Mouse (Mus musculus): ENCODE results near the gene Pdzd7. TPM values are rescaled to one million over a fixed set of nuclear protein-coding genes. Genes with fewer than 3 reads are reported as not detected.
A peak's percentile ranks its signal among the peaks of the same experiment; 100 is the strongest.

Gene Pdzd7
- total RNA-seq, 2 experiments from 2014 or later: 0.19 TPM; not detected in 1

- intact Hi-C loops (cut with DNase I): no loop called here
- DNase-seq: peak; percentile 66 to 73
These were observed 8.7 kb downstream of the Pdzd7 start for GRCm38 (mm10) chr19:45036867-45037266.

DNA sequence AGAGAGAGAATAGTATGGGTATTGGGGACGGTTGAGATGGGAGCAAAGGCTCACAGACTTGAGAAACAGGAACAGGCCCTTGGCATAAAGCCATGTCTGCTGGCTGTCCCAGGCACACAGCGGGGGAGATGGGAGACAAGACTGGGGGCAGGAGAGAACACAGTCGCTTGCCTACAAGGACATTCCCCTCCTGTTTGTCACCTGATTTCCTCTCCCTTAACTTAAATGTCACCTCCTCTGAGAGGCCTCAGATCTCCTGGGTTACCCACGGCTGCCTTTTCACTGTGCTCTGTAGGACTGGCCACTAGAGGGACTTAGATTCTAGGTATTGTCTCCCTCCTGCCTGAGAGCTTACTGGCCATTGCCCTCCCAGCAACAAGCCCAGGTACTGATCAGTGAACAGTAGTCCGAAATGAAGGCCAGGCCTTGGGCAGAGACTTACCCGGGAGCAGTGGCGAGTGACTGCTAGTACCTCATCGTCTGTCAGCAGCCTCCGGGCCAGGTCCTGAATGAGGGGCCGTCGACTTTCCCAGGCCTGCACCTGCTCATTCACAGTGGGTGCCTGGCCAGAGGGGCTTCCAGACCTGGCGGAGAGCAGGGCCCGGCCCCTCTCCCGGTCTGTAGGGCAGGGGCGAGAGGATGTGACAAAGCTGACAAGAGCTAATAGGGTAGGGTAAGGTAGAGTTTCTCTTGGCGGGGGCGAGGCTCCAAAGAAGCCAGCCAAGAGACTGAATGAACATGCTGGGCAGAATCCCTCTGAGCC lies 12.8 kb downstream of the Pdzd7 start:
- DNase-seq: no peak
- intact Hi-C loops (cut with DNase I): no loop called here

DNA sequence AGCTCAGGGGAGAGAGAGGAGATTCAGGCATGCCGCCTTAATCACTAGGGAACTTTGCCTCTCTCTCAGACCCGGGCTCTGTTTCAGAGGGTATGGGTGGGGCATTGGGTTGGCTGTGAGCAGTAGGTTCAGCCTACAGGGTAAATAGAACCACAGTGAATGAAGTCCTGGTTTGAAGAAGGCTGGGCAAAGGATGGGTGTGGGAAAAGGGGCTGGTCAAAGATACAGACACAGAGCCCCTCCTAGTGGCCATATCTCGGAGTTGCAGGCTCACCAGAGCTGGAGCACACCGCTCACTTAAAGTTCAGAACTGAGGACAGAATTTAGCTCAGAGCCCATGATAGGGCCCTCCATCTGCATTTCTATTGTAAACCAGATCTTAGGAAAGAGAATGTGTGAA lies 13.7 kb downstream of the Pdzd7 start:
- peak; percentile 75 to 89 for DNase-seq

GRCm38 (mm10) chr19:45030746-45031693 lies 14.5 kb downstream of the Pdzd7 start:
- DNase-seq: peak; percentile 81 to 88
- intact Hi-C loops (cut with DNase I): loop anchor here (1.0 kb wide), 2 partner anchors 19 to 42 kb away; partner anchors contain the start of gene Sema4g

More for the DNA sequence above, 13.7 kb downstream of the Pdzd7 start:
- intact Hi-C loops (cut with DNase I): loop anchor here (1.0 kb wide), 2 partner anchors 19 to 42 kb away; partner anchors contain the start of gene Sema4g

- DNase-seq: peak; percentile 76 to 80
- intact Hi-C loops (cut with DNase I): no loop called here
These were observed 15.4 kb downstream of the Pdzd7 start for GRCm38 (mm10) chr19:45030111-45030510.

DNA sequence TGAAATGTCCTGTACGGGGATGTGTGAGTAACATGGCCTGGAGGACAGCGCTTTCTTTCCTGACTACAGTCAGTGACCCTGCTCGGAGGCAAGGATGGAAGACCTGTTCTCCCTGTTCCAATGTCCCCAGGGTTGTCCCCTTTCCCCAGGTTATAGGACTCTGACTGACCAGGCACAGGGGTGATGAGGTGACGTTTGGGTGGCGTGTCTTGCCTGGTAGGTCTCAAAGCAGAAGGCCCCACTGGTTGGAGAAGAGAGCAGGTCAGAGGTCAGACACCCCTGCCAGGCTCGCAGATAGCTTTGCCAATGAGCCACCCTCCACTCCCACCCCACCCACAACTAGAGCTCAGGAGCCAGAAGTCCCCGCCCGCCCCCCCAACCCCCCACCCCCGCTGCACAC lies 15.9 kb downstream of the Pdzd7 start:
- intact Hi-C loops (cut with DNase I): no loop called here
- no peak for DNase-seq

DNA sequence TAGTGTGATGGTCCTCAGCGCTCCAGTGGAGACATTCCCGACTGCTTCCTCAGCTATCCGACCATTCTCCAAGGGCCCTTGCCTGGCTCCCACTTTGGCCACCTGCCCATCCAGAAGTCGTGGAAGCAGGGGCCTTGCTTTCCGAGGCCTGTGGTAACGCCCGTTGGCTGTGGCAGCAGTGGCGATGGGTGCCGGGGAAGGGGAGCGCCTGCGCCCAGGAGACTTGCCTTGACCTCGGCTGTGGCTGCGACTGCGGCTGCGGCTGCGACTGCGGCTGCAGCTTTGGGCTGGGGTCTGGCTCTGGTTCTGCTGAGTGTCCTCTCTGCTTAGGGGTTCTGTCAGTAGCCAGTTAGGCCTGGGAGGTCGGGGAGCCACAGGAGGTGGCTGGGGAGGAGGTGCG lies 16.8 kb downstream of the Pdzd7 start:
- intact Hi-C loops (cut with DNase I): no loop called here
- DNase-seq: no peak

DNA sequence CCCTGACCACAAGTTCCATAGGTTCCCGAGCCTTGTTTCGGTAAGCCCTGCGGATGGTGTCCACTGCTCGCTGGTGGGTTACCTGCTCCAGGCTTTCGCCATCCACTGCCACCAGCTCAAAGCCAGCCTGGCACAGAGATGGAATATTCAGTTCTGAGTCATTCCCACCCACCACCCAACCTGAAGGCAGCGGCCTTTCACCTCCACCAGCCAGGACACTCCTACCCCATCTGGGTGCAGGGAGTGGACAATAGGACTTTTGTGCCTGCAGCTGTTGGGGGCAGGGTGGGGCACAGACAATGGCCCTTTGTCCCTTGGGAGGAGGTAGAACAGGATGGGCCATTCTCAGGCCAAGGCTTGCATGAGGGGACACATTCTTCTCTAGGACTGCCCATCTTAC lies 17.7 kb downstream of the Pdzd7 start:
- intact Hi-C loops (cut with DNase I): no loop called here
- no peak for DNase-seq

GRCm38 (mm10) chr19:45026958-45027670 lies 18.4 kb downstream of the Pdzd7 start:
- DNase-seq: no peak
- intact Hi-C loops (cut with DNase I): no loop called here

DNA sequence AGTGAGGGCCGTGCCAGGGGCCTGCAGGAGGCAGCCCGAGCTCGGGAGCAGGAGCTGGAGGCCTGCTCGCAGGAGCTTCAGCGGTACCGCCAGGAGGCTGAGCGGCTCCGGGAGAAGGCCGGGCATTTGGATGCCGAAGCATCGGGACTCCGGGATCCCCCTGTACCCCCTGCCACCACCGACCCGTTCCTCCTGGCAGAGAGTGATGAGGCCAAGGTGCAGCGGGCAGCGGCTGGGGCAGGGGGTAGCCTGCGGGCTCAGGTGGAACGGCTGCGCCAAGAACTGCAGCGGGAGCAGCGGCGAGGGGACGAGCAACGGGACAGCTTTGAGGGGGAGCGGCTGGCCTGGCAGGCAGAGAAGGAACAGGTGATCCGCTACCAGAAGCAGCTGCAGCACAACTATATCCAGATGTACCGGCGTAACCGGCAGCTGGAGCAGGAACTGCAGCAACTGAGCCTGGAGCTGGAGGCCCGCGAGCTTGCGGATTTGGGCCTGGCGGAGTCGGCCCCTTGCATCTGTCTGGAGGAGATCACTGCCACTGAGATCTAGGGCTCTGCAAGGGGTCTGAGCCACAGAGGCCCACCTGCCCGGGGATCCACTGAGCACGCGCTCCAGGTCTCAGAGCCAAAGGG lies 19.5 kb downstream of the Pdzd7 start:
- DNase-seq: no peak

GRCm38 (mm10) chr19:45024775-45025174 lies 20.7 kb downstream of the Pdzd7 start:
- intact Hi-C loops (cut with DNase I): no loop called here
- no peak for DNase-seq

More for the DNA sequence above, 19.5 kb downstream of the Pdzd7 start:
- intact Hi-C loops (cut with DNase I): no loop called here

GRCm38 (mm10) chr19:45023993-45024392 lies 21.5 kb downstream of the Pdzd7 start:
- intact Hi-C loops (cut with DNase I): no loop called here
- no peak for DNase-seq

DNA sequence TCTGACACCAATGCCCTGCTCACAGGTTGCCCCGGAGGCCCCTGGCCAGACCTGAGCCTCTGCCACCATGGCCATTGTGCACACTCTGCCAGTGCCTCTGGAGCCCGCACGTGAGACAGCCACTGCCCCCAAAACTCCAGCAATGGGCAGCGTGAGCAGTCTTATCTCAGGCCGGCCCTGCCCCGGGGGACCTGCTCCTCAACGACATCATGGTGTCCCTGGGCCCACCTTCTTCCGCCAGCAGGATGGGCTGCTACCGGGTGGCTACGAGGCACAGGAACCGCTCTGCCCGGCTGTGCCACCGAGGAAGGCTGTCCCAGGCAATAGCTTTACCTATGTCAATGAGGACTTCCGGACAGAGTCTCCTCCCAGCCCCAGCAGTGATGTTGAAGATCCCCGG lies 24.2 kb downstream of the Pdzd7 start:
- intact Hi-C loops (cut with DNase I): no loop called here
- no peak for DNase-seq

DNA sequence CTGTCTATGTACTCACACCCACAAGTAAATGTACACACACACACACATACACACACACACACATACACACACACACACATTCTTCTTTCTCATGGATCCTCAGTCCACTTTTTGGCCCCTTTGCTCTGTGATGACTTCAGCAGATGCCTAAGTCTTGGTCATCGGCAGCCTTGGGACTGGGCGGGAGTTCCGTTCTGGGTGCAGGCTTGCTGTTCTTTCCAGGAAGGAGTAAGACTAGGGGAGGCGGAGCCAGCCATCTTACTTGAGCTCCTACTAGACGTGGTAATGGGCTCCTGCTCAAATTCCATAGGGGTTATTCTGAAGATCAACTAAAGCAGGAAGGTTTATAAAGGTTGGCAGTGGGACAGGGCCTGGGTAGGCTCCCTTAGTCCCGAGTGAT lies 25.2 kb downstream of the Pdzd7 start:
- peak; percentile 69 to 76 for DNase-seq
- intact Hi-C loops (cut with DNase I): no loop called here

DNA sequence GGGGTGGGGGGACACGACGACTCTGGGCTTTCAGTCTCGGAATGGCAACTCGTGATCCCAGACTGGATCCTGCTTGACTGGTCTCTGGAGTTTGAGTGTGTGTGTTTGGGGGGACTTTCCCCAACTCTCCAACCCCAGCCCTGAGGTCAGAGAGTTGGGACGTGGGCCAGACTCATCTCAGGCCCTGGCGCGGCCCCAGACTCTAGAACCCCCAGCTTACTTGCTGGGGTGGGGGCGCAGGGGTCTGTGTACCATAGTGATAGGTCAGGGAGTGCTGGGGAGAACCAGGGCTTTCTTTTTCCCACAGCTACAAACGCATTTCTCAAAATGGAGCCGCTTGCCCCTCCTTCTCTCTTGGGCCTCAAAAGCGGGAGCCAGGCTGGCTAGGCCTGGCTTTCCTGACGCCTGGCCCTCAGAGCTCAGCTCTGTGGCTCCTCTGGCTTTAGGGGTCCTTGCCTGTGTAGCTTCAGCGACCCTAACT lies 27.1 kb downstream of the Pdzd7 start:
- peak; percentile 40 to 53 for DNase-seq
- intact Hi-C loops (cut with DNase I): no loop called here

DNA sequence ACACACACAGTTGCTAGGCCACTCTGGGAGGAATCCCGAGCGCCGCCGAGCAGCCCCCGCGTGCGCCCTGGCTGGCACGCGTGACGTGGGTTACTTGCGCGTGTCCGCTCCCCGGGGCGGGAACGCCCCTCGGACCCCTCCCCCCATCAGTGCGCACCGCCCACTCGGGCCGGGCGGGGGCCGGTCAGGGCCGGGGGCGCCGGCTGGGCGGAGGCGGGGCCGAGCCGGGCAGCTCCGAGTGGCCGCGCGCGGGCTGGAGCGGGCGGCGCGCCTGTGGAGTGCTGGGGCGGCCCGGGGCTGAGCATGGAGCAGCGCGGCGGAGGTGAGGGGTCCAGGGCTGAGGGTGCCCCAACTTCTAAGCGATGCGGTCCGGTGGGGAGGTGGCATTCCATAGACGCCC lies 27.6 kb downstream of the Pdzd7 start:
- peak; percentile 95 for DNase-seq
- intact Hi-C loops (cut with DNase I): no loop called here

DNA sequence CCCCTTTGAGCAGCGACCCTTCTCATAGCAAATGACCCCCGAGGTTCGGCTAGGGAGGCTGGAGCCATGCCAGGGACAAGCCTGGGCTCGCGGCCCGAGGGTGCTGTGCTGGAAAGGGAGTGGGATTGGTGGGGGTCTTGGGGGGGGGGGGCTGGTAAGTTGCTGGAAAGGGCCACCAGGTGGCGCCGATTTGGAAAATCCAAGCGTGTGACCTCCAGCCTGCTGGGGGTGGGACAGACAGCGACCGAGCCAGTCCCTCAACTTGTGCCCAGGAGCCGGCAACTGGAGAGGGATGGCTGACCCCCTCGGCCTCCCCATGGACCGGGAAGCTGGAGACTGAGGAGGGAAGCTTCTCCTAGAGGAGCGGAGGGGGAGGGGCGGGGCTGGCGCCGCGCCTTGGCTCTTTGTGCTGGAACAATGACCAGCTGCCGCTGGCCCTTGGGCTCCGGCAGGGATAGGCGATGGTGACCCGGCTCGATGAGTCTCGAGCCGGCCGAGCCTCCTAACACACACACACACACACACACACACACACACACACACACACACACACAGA lies 28.2 kb downstream of the Pdzd7 start:
- DNase-seq: peak; percentile 89 to 92
- intact Hi-C loops (cut with DNase I): no loop called here

- DNase-seq: peak; percentile 85 to 90
- intact Hi-C loops (cut with DNase I): no loop called here
These were observed 28.9 kb downstream of the Pdzd7 start for GRCm38 (mm10) chr19:45016341-45017215.
